Mouse (Mus musculus) brain, adult 10 weeks (tissue): Measurements from ENCODE around the gene Phf11d. TPM values are rescaled to one million over a fixed set of nuclear protein-coding genes. Genes with fewer than 3 reads are reported as not detected.

Experiments
- polyA plus RNA-seq: library from polyadenylated mRNA; stranded (reverse); fragments of 350-450 nt; fragmentation: Illumina TruSeq; extraction: RNeasy Lipid Tissue Mini Kit (QIAGEN cat#74804); gene quantifications from one replicate; pipeline ENCODE4 v1.2.3, GENCODE M21; 2015; ENCODE audit warnings: low read depth, low replicate concordance

The Phf11d gene
- polyA plus RNA-seq: 1.1 TPM

DNA sequence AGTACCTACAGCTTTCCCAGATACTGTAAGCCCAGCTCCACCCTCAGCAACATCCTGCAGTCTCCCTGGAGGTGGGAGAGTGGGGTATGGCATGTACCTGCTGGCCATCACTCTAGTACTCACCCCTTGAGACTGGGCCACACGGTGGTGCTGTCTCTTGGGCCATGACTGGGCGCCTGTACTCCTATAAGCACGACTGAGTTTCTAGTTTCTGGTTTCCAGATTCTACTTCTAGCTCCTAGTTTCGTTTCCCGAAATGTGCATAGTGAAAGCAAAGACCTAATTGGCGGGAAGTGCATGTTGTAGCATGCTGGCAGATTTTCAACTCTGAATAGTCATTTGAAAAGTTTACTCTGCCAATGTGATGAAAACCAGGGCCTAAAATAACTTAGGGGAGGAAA, at the start of gene Phf11d:
Phf11d (minus strand) TSS at position 227 of the 401 bp plus-strand sequence.

GRCm38 (mm10) chr14:59395281-59395680, 30.0 kb upstream of the Phf11d start, which contains the start of gene Phf11c:
Phf11c (minus strand) TSS chr14:59395381.

GRCm38 (mm10) chr14:59341189-59341588, 24.1 kb downstream of the Phf11d start, which contains the start of gene Phf11b:
Phf11b (minus strand) TSS chr14:59341351.

Other genes starting within 250 kb of the Phf11d start
- gene 1700129C05Rik, start 222.6 kb downstream of the Phf11d start, polyA plus RNA-seq: not detected
- gene Gm5142, start 186.7 kb downstream of the Phf11d start, polyA plus RNA-seq: not detected
- 32.7 TPM for gene Rcbtb1, start 164.3 kb downstream of the Phf11d start, polyA plus RNA-seq
- not detected for gene Gm6904, start 105.3 kb downstream of the Phf11d start, polyA plus RNA-seq
- gene Phf11a, start 67.9 kb downstream of the Phf11d start, polyA plus RNA-seq: not detected
- gene Phf11b, start 24.1 kb downstream of the Phf11d start, polyA plus RNA-seq: not detected
- 0.52 TPM for gene Phf11c, start 29.9 kb upstream of the Phf11d start, polyA plus RNA-seq
- 6.0 TPM for gene Setdb2, start 75.4 kb upstream of the Phf11d start, polyA plus RNA-seq
- gene Cab39l, start 75.5 kb upstream of the Phf11d start, polyA plus RNA-seq: 41.6 TPM
- 53.8 TPM for gene Cdadc1, start 232.5 kb upstream of the Phf11d start, polyA plus RNA-seq